Mouse (Mus musculus) small intestine, adult 2 months (tissue): ENCODE data around the gene Nav2.

Experiments used
- CTCF ChIP-seq: fragments of 200-500 bp; IDR thresholded peaks from 2 replicates; pipeline ENCODE4 v1.5.1; 2012; ENCODE audit warnings: low read depth, mild to moderate bottlenecking, control low read depth, inconsistent platforms, low read length, moderate library complexity, mixed read lengths; ENCODE audit not compliant: insufficient replicate concordance, insufficient read length; ENCODE audit errors: extremely low read depth
- POLR2A ChIP-seq: fragments of 200-500 bp; IDR thresholded peaks from 2 replicates; pipeline ENCODE4 v1.6.1; 2012; ENCODE audit warnings: low read depth, mild to moderate bottlenecking, control low read depth, inconsistent platforms, low read length, moderate library complexity

- TF ChIP-seq CTCF (no peak), POLR2A (no peak)
Observed at GRCm38 (mm10) chr7:49318898-49319293, 410.4 kb downstream of the Nav2 start.
